Mouse (Mus musculus) CH12.LX (cell line): ENCODE results near the gene Sec63. TPM values are rescaled to one million over a fixed set of nuclear protein-coding genes. Genes with fewer than 3 reads are reported as not detected.

Source experiments
- DNase-seq: peaks from one replicate; pipeline ENCODE4 v3.0.0-alpha.2; 2013; ENCODE audit errors: extremely low read depth
- H3K27ac ChIP-seq: 2 replicates; pipeline ENCODE4 v1.5.1; 2012; ENCODE audit warnings: low read depth, mild to moderate bottlenecking, control low read depth, moderate library complexity; ENCODE audit not compliant: insufficient read depth
- H3K27me3 ChIP-seq: replicated peaks from 2 replicates; pipeline ENCODE3; 2012; ENCODE audit warnings: inconsistent platforms
- H3K36me3 ChIP-seq, 2 experiments: replicated peaks in 1 of 2; 2 replicates each; pipeline versions ENCODE3 to v1.6.1; 2012; ENCODE audit warnings: inconsistent platforms in 1 of 2, low read length in 1 of 2, mild to moderate bottlenecking in 1 of 2, mixed read lengths in 1 of 2, moderate library complexity in 1 of 2; ENCODE audit not compliant: control insufficient read depth in 1 of 2, insufficient read depth in 1 of 2
- H3K4me1 ChIP-seq, 2 experiments: 2 replicates each; pipeline ENCODE4 v1.6.1; 2012; ENCODE audit warnings: inconsistent platforms in 1 of 2, moderate library complexity in 1 of 2; ENCODE audit not compliant: insufficient read depth in 2 of 2, control insufficient read depth in 1 of 2
- H3K4me2 ChIP-seq: 2 replicates; pipeline ENCODE4 v1.6.1; 2012; ENCODE audit warnings: low read depth, mild to moderate bottlenecking, control low read depth; ENCODE audit not compliant: poor library complexity, insufficient read depth, severe bottlenecking
- H3K4me3 ChIP-seq, 3 experiments: fragments of 150-350 bp in 1 of 3; sonication (generic) in 1 of 3; replicated peaks in 1 of 3; 2 replicates each; pipeline versions ENCODE3 to v1.5.1; 2011 to 2012; ENCODE audit warnings: low read depth in 2 of 3, low read length in 2 of 3, mild to moderate bottlenecking in 2 of 3, moderate library complexity in 2 of 3, control low read depth in 1 of 3, improper control_type of control experiment in 1 of 3, inconsistent platforms in 1 of 3, mixed read lengths in 1 of 3; ENCODE audit not compliant: poor library complexity in 1 of 3
- H3K79me2 ChIP-seq: replicated peaks from 2 replicates; pipeline ENCODE4 v1.6.1; 2012; ENCODE audit warnings: mild to moderate bottlenecking, moderate library complexity; ENCODE audit not compliant: control insufficient read depth, poor library complexity, insufficient read depth, severe bottlenecking; ENCODE audit errors: extremely low read depth
- H3K9ac ChIP-seq: 2 replicates; pipeline ENCODE4 v1.6.1; 2012; ENCODE audit warnings: low read depth, mild to moderate bottlenecking, control low read depth, moderate library complexity; ENCODE audit not compliant: insufficient read depth
- H3K9me3 ChIP-seq: replicated peaks from 2 replicates; pipeline ENCODE3; 2012; ENCODE audit warnings: low read length, inconsistent platforms, mixed read lengths
- BHLHE40 ChIP-seq: IDR thresholded peaks from 2 replicates; pipeline ENCODE4 v1.6.1; 2011; ENCODE audit warnings: mild to moderate bottlenecking, low read depth, low read length, improper control_type of control experiment
- CHD2 ChIP-seq: IDR thresholded peaks from 2 replicates; pipeline ENCODE4 v1.6.1; 2011; ENCODE audit warnings: low read length, improper control_type of control experiment
- E2F4 ChIP-seq: IDR thresholded peaks from 2 replicates; pipeline ENCODE4 v1.6.1; 2011; ENCODE audit warnings: low read depth, low read length, improper control_type of control experiment; ENCODE audit not compliant: insufficient replicate concordance
- ELF1 ChIP-seq: IDR thresholded peaks from 2 replicates; pipeline ENCODE4 v1.6.1; 2014; ENCODE audit warnings: low read depth, mild to moderate bottlenecking, inconsistent platforms, low read length, improper control_type of control experiment
- EP300 ChIP-seq: IDR thresholded peaks from 2 replicates; pipeline ENCODE4 v1.6.1; 2011; ENCODE audit warnings: low read length, improper control_type of control experiment
- GABPA ChIP-seq: IDR thresholded peaks from 2 replicates; pipeline ENCODE4 v1.6.1; 2012; ENCODE audit warnings: low read depth, low read length, improper control_type of control experiment, inconsistent platforms; ENCODE audit not compliant: insufficient replicate concordance
- JUN ChIP-seq: IDR thresholded peaks from 2 replicates; pipeline ENCODE4 v1.6.1; 2011; ENCODE audit warnings: low read depth, mild to moderate bottlenecking, low read length, improper control_type of control experiment, moderate library complexity; ENCODE audit not compliant: insufficient read depth
- JUND ChIP-seq: conservative IDR thresholded peaks from 2 replicates; pipeline ENCODE4 v1.6.1; 2011; ENCODE audit warnings: low read depth, low read length, improper control_type of control experiment
- MAX ChIP-seq: IDR thresholded peaks from 2 replicates; pipeline ENCODE4 v1.6.1; 2011; ENCODE audit warnings: low read length, improper control_type of control experiment
- MEF2A ChIP-seq: IDR thresholded peaks from 2 replicates; pipeline ENCODE4 v1.6.1; 2014; ENCODE audit warnings: low read depth, mild to moderate bottlenecking, inconsistent platforms, low read length, improper control_type of control experiment, borderline replicate concordance
- MXI1 ChIP-seq: IDR thresholded peaks from 2 replicates; pipeline ENCODE4 v1.6.1; 2011; ENCODE audit warnings: mild to moderate bottlenecking, low read depth, low read length, improper control_type of control experiment
- NRF1 ChIP-seq: IDR thresholded peaks from 2 replicates; pipeline ENCODE4 v1.6.1; 2014; ENCODE audit warnings: low read depth, mild to moderate bottlenecking, inconsistent platforms, low read length, improper control_type of control experiment, moderate library complexity
- POLR2AphosphoS2 ChIP-seq: IDR thresholded peaks from 2 replicates; pipeline ENCODE4 v1.6.1; 2011; ENCODE audit warnings: low read depth, low read length, improper control_type of control experiment
- RCOR1 ChIP-seq: conservative IDR thresholded peaks from 2 replicates; pipeline ENCODE4 v1.6.1; 2012; ENCODE audit warnings: low read depth, mild to moderate bottlenecking, inconsistent platforms, low read length, improper control_type of control experiment
- SIN3A ChIP-seq: IDR thresholded peaks from 2 replicates; pipeline ENCODE4 v1.6.1; 2012; ENCODE audit warnings: low read length, improper control_type of control experiment, inconsistent platforms
- SMC3 ChIP-seq: IDR thresholded peaks from 2 replicates; pipeline ENCODE4 v1.6.1; 2011; ENCODE audit warnings: low read depth, low read length, improper control_type of control experiment
- TBP ChIP-seq: conservative IDR thresholded peaks from 2 replicates; pipeline ENCODE4 v1.6.1; 2011; ENCODE audit warnings: low read depth, low read length, improper control_type of control experiment
- TCF12 ChIP-seq: IDR thresholded peaks from 2 replicates; pipeline ENCODE4 v1.6.1; 2014; ENCODE audit warnings: low read depth, mild to moderate bottlenecking, inconsistent platforms, low read length, improper control_type of control experiment
- UBTF ChIP-seq: IDR thresholded peaks from 2 replicates; pipeline ENCODE4 v1.6.1; 2012; ENCODE audit warnings: low read depth, mild to moderate bottlenecking, inconsistent platforms, low read length, improper control_type of control experiment, moderate library complexity
- USF1 ChIP-seq: IDR thresholded peaks from 2 replicates; pipeline ENCODE4 v1.6.1; 2014; ENCODE audit warnings: low read depth, mild to moderate bottlenecking, inconsistent platforms, low read length, improper control_type of control experiment
- USF2 ChIP-seq: conservative IDR thresholded peaks from 2 replicates; pipeline ENCODE4 v1.6.1; 2011; ENCODE audit warnings: low read depth, low read length, improper control_type of control experiment
- ZC3H11A ChIP-seq: IDR thresholded peaks from 2 replicates; pipeline ENCODE4 v1.6.1; 2012; ENCODE audit warnings: low read depth, mild to moderate bottlenecking, inconsistent platforms, low read length, improper control_type of control experiment
- ZKSCAN1 ChIP-seq: IDR thresholded peaks from 2 replicates; pipeline ENCODE4 v1.6.1; 2012; ENCODE audit warnings: low read depth, inconsistent platforms, low read length, improper control_type of control experiment, borderline replicate concordance
- ZMIZ1 ChIP-seq: IDR thresholded peaks from 2 replicates; pipeline ENCODE4 v1.6.1; 2012; ENCODE audit warnings: low read depth, mild to moderate bottlenecking, inconsistent platforms, low read length, improper control_type of control experiment
- dilution Hi-C: fragments of 300-500 bp; cut with MboI; formaldehyde crosslinking; loops from 2 replicates; pipeline ENCODE4 v1.14.3; 2020; ENCODE audit warnings: low sequenced_read_pairs; ENCODE audit not compliant: extremely low pct_unique_long_range_greater_than_20kb, extremely low pct_ligation_motif_present
- in situ Hi-C: fragments of 300-500 bp; cut with MboI; formaldehyde crosslinking; loops from 3 replicates; pipeline ENCODE4 v1.14.3; 2019; ENCODE audit warnings: low sequenced_read_pairs, low pct_ligation_motif_present, low pct_unique_long_range_greater_than_20kb, mixed read lengths
- polyA plus RNA-seq: library from polyadenylated mRNA; unstranded; fragments of >175 nt; gene quantifications from 2 replicates; pipeline ENCODE4 v1.2.1, GENCODE M21; 2012; ENCODE audit warnings: low read depth; ENCODE audit not compliant: insufficient read length
- total RNA-seq, 2 experiments: library from RNA; depleted of rRNA; stranded (reverse); fragments of 300-350 nt in 1 of 2; fragments of >200 nt in 1 of 2; gene quantifications; 2 replicates each; pipeline ENCODE4 v1.2.3; 2012 to 2014

Sec63 gene
- total and polyA plus RNA-seq, 3 experiments = 20.5 to 74.9 (median 26.2) TPM

DNA sequence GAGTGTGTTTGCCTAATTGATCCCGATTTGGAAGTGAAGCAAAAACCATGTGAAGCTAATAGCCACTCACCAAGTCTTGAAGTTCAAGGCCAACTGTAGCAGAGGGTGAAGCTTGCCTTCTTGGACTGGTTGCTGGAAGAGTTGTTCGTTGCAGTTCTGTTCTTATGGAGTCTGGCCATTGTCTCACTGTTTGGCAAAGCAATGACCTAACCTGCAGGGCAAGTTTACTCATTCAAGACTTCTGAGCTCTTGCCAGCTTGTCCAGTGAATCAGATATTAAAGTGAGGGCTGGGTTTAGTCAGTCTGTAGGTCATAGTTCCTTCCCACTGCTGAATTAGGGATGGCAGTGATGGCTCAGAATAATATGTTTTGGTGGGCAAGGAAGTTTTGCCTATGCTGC, 7.0 kb upstream of the Sec63 start:
- Histone ChIP-seq H3K27ac (no peak overlapping the region), H3K9ac (no peak overlapping the region), H3K4me1 (no peaks in the 10 kb centered on the region), H3K27me3 (peaks cover 4% of the 10 kb centered on the region), H3K4me3 (no peak overlapping the region), H3K4me2 (no peak overlapping the region), H3K9me3 (no peaks in the 10 kb centered on the region), H3K79me2 (no peaks in the 10 kb centered on the region), H3K36me3 (no peaks in the 10 kb centered on the region)
- in situ Hi-C loops = no loop called here
- dilution Hi-C loops = no loop called here
- TF ChIP-seq SIN3A = no peak
- no peak for TF ChIP-seq MAX
- no peak for TF ChIP-seq ZMIZ1
- no peak for TF ChIP-seq USF1
- no peak for TF ChIP-seq BHLHE40
- no peak for TF ChIP-seq RCOR1
- no peak for TF ChIP-seq POLR2AphosphoS2
- TF ChIP-seq MXI1 = no peak
- TF ChIP-seq GABPA = no peak
- DNase-seq = no peak

DNA sequence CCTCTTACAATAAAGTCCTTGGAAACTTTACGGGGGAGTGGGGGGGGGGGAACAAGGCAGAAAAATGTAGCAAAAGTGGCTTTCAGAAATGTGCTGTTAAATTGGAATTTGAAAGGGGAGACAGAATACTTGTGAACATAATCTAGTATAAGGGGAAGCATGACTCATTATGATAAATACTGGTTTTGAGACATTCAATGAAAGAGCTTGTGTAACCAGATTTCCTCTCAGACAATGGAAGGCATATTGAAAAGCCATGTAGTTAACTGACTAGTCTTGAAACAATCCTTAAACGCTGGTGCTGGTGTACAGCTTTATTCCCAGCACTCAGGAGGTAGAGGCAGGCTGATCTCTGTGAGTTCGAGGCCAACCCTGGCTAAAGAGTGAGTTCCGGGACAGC, 1.6 kb upstream of the Sec63 start:
- no peaks in the 10 kb centered on the region for H3K36me3 ChIP-seq
- peaks cover 0 to 20% of the 10 kb centered on the region in 2 experiments; a peak in 2 of 4 replicates for H3K4me1 ChIP-seq
- H3K4me3 ChIP-seq = no peak overlapping the region
- H3K79me2 ChIP-seq = peaks cover 30% of the 10 kb centered on the region
- H3K9me3 ChIP-seq = no peaks in the 10 kb centered on the region
- H3K9ac ChIP-seq = no peak overlapping the region
- dilution Hi-C loops = no loop called here
- in situ Hi-C loops = no loop called here
- no peak overlapping the region for H3K27ac ChIP-seq
- no peak overlapping the region for H3K4me2 ChIP-seq
- TF ChIP-seq EP300 (no peak), JUND (no peak), UBTF (no peak), E2F4 (no peak), TCF12 (no peak), JUN (no peak), SMC3 (no peak), ELF1 (no peak), SIN3A (no peak), MXI1 (no peak), USF2 (no peak), MEF2A (no peak), NRF1 (no peak), ZC3H11A (no peak), ZKSCAN1 (no peak), GABPA (no peak), CHD2 (no peak), TBP (no peak), USF1 (no peak), BHLHE40 (no peak)
- TF ChIP-seq, all 38 proteins: peak for 0
- DNase-seq = no peak
- H3K27me3 ChIP-seq = peaks cover 4% of the 10 kb centered on the region
